Mouse (Mus musculus) thymus, adult 18-20 months (tissue): Measurements from ENCODE around the gene Fndc1.

Experiments
- DNase-seq, 2 experiments: peaks; one replicate each; pipeline ENCODE4 v3.0.0; 2022; ENCODE audit warnings: mixed read lengths in 2 of 2

The Fndc1 gene

GRCm38 (mm10) chr17:7816602-7817001 lies 10.5 kb downstream of the Fndc1 start:
- no peak for DNase-seq

- DNase-seq, result no peak
These were observed 12.7 kb downstream of the Fndc1 start for GRCm38 (mm10) chr17:7814433-7814832.

GRCm38 (mm10) chr17:7808043-7808442 lies 19.1 kb downstream of the Fndc1 start:
- DNase-seq, result no peak

- no peak for DNase-seq
These were observed 22.0 kb downstream of the Fndc1 start for GRCm38 (mm10) chr17:7805105-7805504.

GRCm38 (mm10) chr17:7802483-7802882 lies 24.6 kb downstream of the Fndc1 start:
- no peak for DNase-seq

GRCm38 (mm10) chr17:7799894-7800293 lies 27.2 kb downstream of the Fndc1 start:
- no peak for DNase-seq

- DNase-seq, result no peak
These were observed 31.5 kb downstream of the Fndc1 start for GRCm38 (mm10) chr17:7795584-7795983.

GRCm38 (mm10) chr17:7795168-7795567 lies 31.9 kb downstream of the Fndc1 start:
- DNase-seq, result no peak

- no peak for DNase-seq
These were observed 33.0 kb downstream of the Fndc1 start for GRCm38 (mm10) chr17:7794093-7794492.

GRCm38 (mm10) chr17:7790512-7790911 lies 36.6 kb downstream of the Fndc1 start:
- no peak for DNase-seq

GRCm38 (mm10) chr17:7774101-7774500 lies 53.0 kb downstream of the Fndc1 start:
- DNase-seq, result no peak

GRCm38 (mm10) chr17:7759786-7760185 lies 67.3 kb downstream of the Fndc1 start:
- no peak for DNase-seq

GRCm38 (mm10) chr17:7755001-7755400 lies 72.1 kb downstream of the Fndc1 start:
- DNase-seq, result no peak

GRCm38 (mm10) chr17:7753383-7753782 lies 73.7 kb downstream of the Fndc1 start:
- DNase-seq, result no peak

- DNase-seq, result no peak
These were observed 77.9 kb downstream of the Fndc1 start for GRCm38 (mm10) chr17:7749051-7749815.

- DNase-seq, result no peak
These were observed 80.3 kb downstream of the Fndc1 start for GRCm38 (mm10) chr17:7746841-7747240.

- DNase-seq, result no peak
These were observed 82.1 kb downstream of the Fndc1 start for GRCm38 (mm10) chr17:7744976-7745375.

GRCm38 (mm10) chr17:7740988-7741387 lies 86.1 kb downstream of the Fndc1 start:
- DNase-seq, result no peak

- DNase-seq, result no peak
These were observed 104.1 kb downstream of the Fndc1 start for GRCm38 (mm10) chr17:7722991-7723390.

- no peak for DNase-seq
These were observed 108.2 kb downstream of the Fndc1 start for GRCm38 (mm10) chr17:7718886-7719285.

GRCm38 (mm10) chr17:7717945-7718344 lies 109.2 kb downstream of the Fndc1 start:
- no peak for DNase-seq

GRCm38 (mm10) chr17:7713020-7713419 lies 114.1 kb downstream of the Fndc1 start:
- DNase-seq, result no peak

GRCm38 (mm10) chr17:7707073-7707472 lies 120.0 kb downstream of the Fndc1 start:
- DNase-seq, result no peak

- DNase-seq, result no peak
These were observed 136.8 kb downstream of the Fndc1 start for GRCm38 (mm10) chr17:7690271-7690670.
